Mouse (Mus musculus) ovary, postnatal 36 days (tissue): ENCODE measurements around the gene Lhx2.

Source experiments
- DNase-seq: peaks from one replicate; pipeline ENCODE4 v3.0.0; 2022; ENCODE audit warnings: low spot score, mixed read lengths

The Lhx2 gene

DNA sequence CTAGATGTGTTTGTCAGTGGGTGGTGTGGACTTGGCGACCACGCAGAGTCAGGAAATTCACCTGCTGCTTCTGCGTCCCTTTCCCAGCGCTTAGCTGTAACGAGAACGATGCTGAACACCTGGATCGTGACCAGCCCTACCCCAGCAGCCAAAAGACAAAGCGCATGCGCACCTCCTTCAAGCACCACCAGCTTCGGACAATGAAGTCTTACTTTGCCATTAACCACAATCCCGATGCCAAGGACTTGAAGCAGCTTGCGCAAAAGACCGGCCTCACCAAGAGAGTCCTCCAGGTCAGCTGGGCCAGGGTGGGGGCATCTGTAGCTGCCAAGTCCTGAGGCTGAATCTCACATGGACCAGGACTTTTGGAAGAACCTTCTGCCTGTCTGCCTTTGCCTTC lies 20.7 kb downstream of the Lhx2 start:
- no peak for DNase-seq

DNA sequence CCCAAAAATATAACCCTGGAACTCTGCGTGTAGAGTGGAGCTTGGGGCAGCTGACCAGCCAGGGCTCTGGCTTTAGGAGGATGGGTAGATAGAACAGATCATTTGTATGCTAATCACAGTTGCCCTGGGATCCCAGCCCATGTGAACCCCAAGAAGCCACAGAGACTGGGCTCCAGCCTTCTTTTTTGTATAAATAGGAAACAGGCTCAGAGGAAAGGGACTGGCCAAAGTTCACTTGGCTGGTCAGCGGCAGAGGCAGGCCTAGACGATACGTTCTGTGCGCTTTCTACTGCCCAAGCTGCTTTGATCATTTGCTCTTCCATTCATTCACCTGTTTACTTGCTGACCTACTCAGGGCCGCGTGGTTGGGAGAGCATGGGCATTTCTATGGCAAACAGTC lies 27.1 kb downstream of the Lhx2 start:
- no peak for DNase-seq

DNA sequence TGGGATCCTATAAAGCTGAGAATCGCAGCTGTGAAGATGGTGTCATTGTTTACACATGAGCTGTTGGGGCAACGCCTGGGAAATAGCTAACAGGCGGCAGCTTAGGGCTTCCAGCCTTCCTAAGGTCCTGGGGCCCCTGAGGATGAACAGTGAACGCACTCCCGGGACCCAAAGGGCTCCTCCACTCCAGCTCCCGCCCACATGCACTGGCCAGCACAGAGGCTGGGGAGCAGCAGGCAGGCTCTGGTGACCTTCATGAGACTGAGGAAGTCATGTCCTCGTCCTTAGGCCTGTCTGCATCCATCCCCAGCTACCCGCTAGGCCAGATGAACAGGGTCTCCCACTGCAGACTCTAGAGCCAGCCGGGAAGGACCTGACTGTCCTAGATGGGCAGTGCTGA lies 27.9 kb downstream of the Lhx2 start:
- no peak for DNase-seq

DNA sequence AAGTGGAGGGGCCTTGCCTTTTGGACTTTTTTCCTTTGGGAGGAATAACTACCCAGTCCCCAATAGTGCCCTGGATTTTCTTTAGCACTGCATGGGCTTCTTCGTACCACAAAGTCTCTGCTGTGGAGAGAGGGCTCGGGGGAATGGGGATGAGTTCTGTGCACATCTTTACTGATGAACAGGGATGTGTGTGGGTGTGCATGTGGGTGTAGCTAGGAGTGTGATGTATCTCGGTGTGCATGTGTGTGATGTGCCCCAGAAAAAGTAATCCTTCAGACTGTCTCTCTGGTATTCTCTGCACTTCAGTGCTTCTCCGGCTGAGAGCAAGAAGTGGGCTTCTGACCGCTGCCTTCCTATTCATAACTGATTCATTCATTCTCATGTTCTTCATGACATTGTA lies 28.8 kb downstream of the Lhx2 start:
- no peak for DNase-seq

DNA sequence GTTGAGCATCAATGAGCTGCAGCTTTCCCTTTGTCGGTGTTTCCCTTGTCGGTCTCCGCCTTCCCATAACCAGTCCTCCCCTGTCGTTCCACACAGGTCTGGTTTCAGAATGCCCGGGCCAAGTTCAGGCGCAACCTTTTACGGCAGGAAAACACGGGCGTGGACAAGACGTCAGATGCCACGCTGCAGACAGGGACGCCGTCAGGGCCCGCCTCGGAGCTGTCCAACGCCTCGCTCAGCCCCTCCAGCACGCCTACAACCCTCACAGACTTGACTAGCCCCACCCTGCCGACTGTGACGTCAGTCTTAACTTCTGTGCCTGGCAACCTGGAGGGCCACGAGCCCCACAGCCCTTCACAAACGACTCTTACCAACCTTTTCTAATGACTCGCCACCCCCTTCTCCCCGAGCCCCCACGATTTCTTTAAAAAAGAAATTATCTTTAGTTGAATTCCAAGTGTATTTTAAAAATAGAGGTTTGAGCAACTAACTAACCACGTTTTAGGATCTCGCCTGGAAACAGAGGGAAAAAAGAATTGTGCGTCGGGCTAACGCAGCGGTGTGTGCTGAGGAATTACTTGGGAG lies 29.8 kb downstream of the Lhx2 start:
- peak; percentile 61 for DNase-seq

DNA sequence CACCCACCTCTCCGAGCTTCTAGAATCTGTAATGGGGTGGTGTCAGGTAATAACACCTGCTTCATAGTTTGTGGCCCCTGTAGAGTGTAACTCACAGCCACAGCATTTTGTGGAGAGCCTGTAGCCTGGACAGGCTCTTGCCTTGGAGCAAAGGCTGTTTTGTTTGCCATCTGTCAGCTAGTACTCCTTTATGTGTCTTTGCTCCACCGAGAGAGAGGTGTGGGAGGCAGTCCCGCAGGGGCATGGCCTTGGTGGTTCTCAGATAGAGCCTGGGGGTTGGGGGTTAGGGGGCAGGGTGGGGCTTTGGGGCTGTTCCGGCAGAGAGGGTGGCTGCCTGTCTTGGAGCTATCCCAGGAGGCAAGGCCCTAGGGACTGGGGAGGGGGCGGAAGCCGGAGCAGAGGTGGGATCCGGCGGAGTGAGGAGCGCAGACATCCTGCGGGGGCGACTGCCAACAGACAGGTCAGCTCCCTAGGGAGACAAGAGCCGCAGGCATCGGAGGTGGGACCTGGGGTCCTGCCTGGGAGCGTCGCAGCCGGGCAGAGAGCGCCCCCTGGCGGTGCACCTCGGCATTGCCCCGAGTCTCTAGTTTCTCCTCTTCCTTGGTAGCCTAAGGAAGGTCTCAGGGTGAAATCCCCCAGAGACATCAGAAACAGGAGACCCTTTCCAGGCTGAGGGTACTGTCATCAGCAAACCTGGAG lies 36.7 kb downstream of the Lhx2 start:
- DNase-seq = peak; percentile 71

DNA sequence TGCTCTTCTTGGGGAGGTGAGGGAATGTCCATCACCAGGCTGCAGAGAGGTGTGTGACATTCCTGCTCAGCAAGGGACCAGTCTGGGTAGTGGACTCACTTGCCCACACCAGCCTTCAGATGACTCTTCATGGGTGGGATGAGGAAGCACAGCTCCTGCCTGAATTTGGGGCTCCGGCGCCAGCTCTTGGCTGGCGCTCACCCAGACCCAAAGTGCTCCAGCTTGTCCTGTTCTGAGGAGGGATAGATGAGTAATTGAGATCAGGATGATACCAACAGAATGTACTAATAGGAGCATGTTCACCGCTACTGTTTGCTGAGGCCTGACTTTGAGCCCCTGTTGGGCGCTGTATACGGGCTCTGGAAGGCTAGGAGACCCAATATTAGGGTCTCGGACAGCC lies 38.2 kb downstream of the Lhx2 start:
- DNase-seq = no peak

DNA sequence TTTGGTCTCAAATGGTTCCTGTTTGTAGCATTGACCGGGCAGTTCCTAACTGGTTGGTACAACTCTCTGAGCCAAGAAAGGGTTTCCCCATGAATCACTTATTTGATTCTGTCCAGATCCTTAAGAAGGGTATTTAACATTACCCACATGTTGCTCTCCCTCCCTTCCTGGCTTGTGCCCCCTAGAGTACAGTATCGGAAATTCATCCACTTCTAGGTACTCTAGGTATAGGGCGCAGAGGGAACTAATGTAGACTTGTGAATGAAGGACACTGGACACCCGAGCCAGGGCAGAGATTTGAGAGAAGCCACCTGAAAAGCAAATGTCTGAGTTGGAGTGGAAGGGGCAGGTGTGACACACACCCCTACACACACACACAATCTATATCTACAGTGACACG lies 39.3 kb downstream of the Lhx2 start:
- DNase-seq = no peak

DNA sequence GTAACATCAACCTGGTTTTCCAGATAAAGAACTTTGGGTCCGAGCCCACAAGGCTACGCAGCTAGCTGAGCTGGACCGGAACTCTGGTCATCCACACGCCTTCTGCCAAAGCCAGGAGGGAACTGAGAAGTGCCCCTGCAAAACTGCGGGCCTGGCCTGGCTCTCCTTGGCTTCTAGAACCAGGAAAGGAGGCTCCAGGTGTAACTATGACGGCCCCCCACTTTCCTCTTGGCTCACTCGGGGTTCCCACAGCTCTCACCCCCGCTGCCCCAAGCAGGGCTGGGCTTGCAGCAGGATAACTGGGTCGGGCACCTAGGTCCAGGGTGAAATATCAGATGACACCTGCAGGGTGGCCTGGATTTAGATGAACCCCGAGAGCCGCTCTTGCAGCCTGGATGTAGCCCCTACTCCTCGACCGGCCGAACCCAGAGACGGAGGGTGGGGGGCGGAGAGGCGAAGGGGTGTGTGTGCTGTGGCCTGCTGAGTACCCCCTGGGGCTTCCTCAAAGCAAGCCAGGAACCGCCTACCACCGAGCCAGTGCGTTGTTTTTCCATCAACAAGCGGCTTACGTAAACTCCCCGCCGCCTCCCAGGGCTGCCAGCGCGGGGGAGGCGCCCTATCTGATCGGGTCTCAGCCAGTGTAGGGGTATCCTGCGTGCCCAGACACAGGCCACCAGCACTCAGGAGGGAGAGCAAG lies 39.9 kb downstream of the Lhx2 start:
- peak; percentile 43 for DNase-seq

DNA sequence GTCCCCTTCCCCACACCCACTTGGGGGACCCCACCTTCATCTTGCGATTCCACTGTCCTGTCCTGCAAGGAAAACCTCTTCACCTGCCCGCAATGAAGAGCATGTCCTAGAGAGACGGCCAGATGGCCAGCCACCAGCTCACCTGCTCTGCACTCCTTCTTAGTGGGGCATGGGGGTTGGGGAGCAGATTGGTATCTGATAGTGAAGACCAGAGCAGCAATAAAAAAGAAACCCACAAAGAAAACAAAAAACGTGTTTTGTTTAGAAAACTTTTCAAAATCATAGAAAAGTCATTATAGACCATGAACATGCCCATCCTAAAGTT lies 40.4 kb downstream of the Lhx2 start:
- no peak for DNase-seq

DNA sequence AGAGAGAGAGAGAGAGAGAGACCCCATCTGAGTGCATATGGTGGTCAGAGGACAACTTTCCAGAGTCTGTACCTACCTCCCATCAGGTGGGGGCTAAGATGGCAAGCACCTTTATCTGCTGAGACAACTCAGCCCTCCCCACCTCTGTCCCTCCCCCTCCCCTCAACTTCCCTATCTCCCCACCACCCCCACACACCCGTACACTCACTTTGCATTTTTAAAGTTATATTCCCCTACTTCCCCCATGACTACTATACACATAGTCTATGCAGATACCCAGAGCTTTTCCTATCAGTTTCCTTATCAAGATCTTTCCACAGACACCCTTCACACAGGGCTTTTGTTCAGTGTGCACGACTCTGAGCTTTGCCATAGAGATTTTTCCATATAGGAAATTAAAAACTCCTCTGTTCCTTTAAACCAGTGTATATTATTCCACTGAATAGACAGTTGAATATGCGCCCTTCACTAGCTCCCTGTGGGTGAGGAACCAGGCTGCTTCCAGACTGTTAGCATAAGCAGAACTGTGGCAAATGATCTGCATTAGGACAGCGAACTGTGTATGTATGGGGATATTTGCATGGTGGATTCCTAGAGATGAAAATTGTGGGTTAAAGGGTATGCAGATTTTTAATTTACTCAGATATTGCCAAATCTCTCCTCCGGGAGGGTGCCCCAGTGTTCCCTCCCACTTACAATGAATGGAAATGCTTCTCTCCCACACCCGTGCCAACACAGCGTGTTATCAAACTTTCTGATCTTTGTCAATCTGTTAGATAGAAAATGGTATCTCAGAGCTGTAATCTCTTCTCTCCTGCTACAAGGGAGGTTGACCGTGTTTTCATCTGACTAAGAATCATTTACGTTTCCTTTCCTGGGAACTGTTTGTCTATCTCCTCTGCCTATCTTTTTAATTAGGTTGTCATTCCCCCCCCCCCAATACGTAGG lies 41.3 kb downstream of the Lhx2 start:
- DNase-seq = no peak

DNA sequence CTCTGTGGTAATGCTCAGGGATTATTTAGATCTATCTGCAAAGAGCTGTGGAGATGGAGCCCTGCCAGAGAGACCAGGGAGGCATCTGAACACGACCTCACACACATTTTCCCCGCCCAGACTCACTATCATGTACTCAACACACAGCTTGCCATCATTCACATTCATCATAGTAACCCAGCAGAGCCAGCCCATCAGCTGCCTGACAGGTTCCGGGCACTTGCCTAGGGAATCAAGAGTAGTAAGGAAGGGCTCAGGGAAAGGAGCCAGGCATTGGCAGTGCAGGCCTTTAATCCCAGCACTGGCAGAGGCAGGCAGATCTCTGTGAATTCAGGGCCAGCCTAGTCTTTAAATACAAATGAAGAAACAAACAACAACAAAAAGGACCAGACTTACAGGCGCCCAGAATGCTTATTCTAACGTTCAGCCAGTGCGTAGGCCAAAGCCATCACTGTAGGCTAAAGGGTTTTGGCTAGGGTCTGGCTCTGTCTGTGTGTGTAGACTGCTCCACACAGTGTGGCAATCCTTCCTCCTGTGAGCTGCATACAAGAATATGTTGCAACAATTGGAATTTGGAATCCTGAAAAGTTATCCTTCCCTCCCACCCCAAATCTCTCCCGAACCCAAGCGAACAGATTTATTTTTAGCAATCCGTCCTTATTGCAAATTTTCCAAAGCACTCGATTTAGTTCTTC lies 48.6 kb downstream of the Lhx2 start:
- DNase-seq = no peak

DNA sequence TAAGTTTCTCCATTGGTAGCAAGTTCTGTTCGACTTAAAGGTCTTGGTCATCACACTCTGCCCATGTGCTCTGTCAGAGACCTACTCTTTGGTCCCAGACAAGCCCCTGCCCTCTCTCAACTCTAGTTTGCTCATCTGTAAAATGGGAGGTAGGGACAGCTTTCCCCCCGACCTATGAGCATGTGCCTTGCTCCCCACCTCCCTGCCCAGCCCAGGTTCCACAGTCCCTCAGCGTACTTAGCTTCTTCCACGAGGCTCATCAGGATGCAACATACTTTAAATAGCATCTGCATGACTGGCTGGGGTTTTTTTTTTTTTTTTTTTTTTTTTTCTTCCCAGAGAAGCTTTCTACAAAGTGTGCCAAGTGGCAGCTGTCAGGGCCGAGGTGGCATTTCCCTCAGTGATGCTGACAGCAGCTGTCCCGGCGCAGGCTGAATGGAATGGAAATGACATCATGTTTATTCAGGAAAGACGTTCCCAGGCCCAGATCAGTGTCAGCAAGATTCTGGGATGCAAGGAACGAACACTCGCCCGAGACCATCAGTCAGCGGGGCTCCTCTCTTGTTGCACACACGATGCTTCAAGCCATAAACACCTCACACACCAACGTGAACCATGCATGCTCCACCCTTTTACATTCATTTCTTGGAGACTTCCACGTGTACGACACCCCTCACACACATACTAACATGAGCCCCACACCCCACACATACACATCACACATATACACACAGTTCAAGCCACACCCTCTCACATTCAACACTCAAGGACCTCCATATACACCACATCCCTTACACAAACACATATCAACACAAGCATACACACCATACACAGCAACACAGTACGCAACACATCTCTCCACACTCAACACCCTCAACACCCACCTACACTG lies 56.1 kb downstream of the Lhx2 start:
- DNase-seq = no peak

DNA sequence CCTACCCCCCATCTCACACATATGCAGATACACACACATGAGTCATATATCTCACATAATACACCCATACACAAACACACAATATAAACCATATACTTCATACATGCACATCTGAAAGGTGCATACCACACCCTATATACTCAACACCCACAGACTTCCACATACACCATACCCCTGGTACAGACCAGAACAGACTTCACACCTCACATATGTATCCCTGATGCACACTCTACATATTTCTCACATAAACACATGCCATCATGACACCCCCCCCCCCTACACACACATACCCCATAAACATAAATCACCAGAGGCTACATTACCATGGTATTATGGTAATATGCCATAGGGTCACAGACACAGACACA lies 56.8 kb downstream of the Lhx2 start:
- no peak for DNase-seq

DNA sequence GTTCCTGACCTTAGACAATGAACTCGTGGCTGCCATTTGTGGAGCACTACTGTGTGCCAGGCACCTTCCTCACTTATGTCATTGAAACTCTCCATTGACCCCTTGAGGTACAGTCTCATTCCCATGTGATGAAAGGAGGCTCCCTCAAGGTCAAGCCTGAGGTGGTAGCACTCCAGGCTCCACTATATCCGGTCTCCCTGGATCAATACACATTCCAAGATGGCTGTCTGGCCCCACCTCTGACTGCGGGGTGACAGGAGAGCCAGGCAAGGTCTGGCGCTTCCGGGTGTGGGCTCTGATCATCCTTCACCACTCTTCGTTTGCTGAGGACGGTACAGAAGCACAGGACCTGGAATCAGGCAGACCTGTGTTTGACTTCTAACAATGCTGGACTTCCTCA lies 58.2 kb downstream of the Lhx2 start:
- no peak for DNase-seq

DNA sequence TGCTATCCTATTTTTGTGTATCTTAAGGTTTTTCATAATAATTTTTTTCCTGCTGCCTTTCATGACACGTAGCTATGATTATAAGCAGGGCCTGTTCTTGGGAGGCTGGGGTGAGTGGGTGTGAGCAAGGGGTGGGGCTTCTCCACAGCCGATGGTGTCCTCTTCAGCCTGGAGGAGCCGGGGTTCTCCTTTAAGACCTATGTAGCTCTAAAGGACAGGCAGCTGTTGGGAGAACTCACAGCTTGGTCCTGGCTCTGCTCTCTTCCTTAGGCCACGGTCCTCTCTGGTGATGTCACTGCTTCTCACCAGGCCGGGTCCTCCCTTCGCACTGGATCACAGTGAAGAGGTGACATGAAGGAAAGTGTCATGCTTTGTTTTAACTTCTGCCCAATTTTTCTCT lies 58.8 kb downstream of the Lhx2 start:
- no peak for DNase-seq

DNA sequence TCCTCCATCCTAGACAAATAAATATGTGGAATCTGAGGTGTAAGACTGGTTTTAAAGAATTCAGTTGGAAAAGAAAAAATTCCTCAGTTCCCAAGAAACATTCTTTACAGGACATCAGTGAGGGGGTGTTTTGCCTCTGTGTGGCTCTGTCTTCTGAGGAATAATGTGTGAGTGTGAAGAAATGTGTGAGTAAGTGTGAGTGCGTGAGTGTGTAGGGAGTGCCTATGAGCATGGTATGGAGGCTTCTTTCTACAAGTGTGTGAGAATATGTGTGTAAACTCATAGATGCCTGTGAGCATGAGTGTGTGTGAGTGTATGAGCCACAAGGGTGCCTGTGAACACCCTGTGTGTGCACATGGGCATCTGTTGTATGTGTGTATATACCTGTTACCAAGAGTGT lies 63.5 kb downstream of the Lhx2 start:
- DNase-seq = no peak

DNA sequence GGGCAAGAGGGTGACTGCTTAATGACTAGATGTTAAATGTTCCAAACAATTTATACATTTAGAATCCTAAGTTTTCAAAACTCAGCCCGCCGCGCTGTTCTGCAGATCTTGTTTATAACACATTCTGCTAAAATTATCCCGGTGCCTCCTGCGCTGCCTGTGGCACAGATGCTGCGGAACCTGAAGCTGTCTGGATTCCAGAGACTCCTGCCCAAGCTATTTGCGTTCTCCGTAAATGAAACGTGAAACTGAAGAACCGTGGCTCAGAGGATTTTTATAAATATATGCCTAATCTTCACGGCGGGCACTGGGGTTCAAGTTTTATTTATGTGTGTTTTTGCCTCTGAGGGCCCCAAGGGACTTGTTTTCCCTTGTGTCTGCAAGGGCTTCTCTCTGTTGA lies 64.2 kb downstream of the Lhx2 start:
- no peak for DNase-seq

DNA sequence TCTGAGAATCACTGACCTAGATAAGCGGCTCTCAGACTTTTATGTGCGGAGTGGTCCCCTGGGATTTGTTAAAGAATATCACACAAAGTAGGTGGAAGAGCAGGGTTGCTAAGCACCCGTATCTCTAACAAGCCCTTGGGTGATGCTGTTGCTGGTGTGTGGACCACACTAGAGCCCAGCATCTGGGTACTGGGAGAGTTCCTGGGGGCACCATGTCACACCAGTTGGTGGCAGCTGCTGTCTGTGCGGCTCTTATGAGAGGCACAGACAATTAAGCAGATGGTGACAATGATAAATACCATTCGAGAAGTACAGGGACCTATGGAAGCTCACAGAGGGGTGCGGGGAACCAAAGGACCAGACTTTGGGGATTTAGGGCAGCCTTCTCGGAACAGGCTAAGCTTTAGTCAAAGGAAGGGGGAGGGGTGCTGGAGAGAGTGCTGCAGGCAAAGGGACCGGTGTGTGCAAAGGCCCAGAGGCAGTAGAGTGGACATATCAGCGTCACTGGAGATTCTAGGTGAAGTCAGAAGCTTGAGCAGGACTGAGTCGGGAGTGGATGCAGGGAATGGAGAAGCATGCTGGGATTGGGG lies 65.0 kb downstream of the Lhx2 start:
- DNase-seq = no peak

DNA sequence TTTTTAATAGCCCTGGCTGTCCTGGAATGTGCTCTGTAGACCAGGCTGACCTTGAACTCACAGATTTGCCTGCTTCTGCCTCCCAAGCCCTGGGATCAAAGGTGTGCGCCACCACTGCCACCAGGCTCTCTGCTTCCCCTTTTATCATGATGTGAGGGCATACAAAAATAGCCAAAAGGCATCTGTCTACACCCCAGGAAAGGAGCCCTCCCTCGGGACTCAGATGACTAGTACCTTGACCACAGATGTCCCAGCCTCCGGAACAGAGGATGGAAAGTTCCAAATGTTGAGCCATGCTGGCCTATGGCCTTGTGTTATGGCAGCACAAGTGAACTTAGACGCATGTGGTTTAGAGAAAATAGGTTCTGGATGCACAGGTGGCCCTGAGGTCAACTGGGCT lies 66.3 kb downstream of the Lhx2 start:
- DNase-seq = no peak

DNA sequence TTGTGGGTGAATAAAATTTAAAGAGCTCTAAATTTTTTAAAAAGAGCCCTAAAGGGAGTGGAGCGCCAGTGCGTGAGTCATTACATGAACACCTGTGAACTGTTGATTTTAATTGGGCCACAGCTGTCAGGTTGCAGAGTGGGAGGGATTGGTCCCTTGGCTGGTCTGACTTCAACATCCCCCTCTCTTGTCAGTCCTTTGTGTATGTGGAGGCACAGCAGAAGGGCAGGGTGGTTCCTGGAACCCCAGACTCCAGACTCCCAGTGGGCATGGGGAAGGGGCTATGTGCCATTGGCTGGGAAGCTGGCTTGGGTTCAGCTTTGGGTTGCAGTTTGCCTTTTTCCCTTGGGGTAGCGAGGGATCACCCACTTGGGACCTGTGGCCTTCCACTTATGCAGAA lies 70.2 kb downstream of the Lhx2 start:
- no peak for DNase-seq
